Mouse (Mus musculus) liver, adult 2 months (tissue): ENCODE measurements around the gene Olfr748.

Experiments used
- CTCF ChIP-seq: fragments of 200-500 bp; IDR thresholded peaks from 2 replicates; pipeline ENCODE4 v1.5.1; 2011; ENCODE audit warnings: low read depth, low read length, control low read depth
- POLR2A ChIP-seq: fragments of 200-500 bp; IDR thresholded peaks from 2 replicates; pipeline ENCODE4 v1.6.1; 2011; ENCODE audit warnings: low read length, control low read depth; ENCODE audit not compliant: insufficient read depth; ENCODE audit errors: extremely low read depth

- TF ChIP-seq CTCF, result no peak
- no peak for TF ChIP-seq POLR2A
These were observed 37.8 kb downstream of the Olfr748 start, which contains the start of gene Olfr749 for GRCm38 (mm10) chr14:50744994-50745393.
